Mouse (Mus musculus) heart, embryonic 13.5 days (tissue): ENCODE measurements around the gene Nwd2. TPM values are rescaled to one million over a fixed set of nuclear protein-coding genes. Genes with fewer than 3 reads are reported as not detected.

Experiments
- ATAC-seq: fragments of 200-750 bp; cut with Nextera tagmentation; 2 replicates; pipeline ENCODE4 v1.8.0; 2017; ENCODE audit warnings: moderate TSS enrichment; ENCODE audit not compliant: insufficient number of reproducible peaks, low FRiP score, low TSS enrichment; ENCODE audit errors: extremely low read depth
- H3K27ac ChIP-seq: fragments of 300-500 bp; sonication (generic); replicated peaks from 2 replicates; pipeline ENCODE4 v1.5.1; 2015; ENCODE audit warnings: moderate library complexity, mild to moderate bottlenecking, inconsistent platforms
- H3K27me3 ChIP-seq: fragments of 300-500 bp; sonication (generic); replicated peaks from 2 replicates; pipeline ENCODE4 v1.6.1; 2015; ENCODE audit warnings: mild to moderate bottlenecking, inconsistent platforms
- H3K36me3 ChIP-seq: fragments of 300-500 bp; sonication (generic); 2 replicates; pipeline ENCODE4 v1.6.1; 2015; ENCODE audit warnings: mild to moderate bottlenecking, inconsistent platforms
- H3K4me1 ChIP-seq: fragments of 300-500 bp; sonication (generic); 2 replicates; pipeline ENCODE4 v1.6.1; 2015; ENCODE audit warnings: inconsistent platforms
- H3K4me2 ChIP-seq: fragments of 300-500 bp; sonication (generic); 2 replicates; pipeline ENCODE4 v1.6.1; 2015; ENCODE audit warnings: inconsistent platforms, mild to moderate bottlenecking, moderate library complexity
- H3K4me3 ChIP-seq: fragments of 300-500 bp; sonication (generic); 2 replicates; pipeline ENCODE4 v1.5.1; 2015; ENCODE audit warnings: moderate library complexity, mild to moderate bottlenecking, inconsistent platforms
- H3K9ac ChIP-seq: fragments of 300-500 bp; sonication (generic); 2 replicates; pipeline ENCODE4 v1.6.1; 2015; ENCODE audit warnings: inconsistent platforms, mild to moderate bottlenecking, moderate library complexity
- H3K9me3 ChIP-seq: fragments of 300-500 bp; sonication (generic); 2 replicates; pipeline ENCODE4 v1.6.1; 2016; ENCODE audit warnings: inconsistent platforms
- whole genome bisulfite sequencing: fragments of 180-500 bp; shearing (Covaris S2); methylation state at CpG from one replicate; pipeline ENCODE4 v1.1.7; 2015; ENCODE audit warnings: mixed read lengths; 5-methylcytosine and 5-hydroxymethylcytosine counted together
- polyA plus RNA-seq: library from polyadenylated mRNA; unstranded; fragments of >200 nt; fragmentation: Nextera tagmentation; extraction: Ambion mirVana; gene quantifications from 2 replicates; pipeline ENCODE4 v1.2.1, GENCODE M21; 2015

Gene Nwd2
- polyA plus RNA-seq, 1 experiment from 2014 or later: 0.05 TPM

DNA sequence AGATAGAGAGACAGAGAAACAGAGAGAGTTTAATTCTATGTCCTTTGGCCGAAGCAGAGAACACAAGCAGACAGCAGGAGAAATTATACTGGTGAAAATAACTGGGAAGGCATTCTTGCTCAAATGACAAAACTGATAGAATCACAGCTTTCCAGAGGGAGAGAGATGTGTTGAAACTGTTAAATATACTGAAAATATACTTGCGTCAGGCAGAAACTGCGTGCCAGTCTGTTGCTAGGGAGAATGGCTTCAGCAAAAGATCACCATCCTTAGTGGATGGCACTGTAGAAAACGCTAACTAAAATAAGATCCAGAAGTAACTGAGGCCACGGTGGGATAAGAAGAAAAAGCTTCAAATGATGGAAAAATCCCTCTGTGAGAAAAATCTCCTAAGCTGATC lies 18.0 kb downstream of the Nwd2 start:
- H3K4me2 ChIP-seq: no peak overlapping the region
- no peak overlapping the region for H3K27ac ChIP-seq
- no peaks in the 10 kb centered on the region for H3K9me3 ChIP-seq
- H3K36me3 ChIP-seq: no peaks in the 10 kb centered on the region
- H3K9ac ChIP-seq: no peak overlapping the region
- no peaks in the 10 kb centered on the region for H3K4me1 ChIP-seq
- no peak for ATAC-seq
- H3K27me3 ChIP-seq: no peaks in the 10 kb centered on the region
- WGBS: 75% methylated on average over 5 of the region's 5 CpGs
- H3K4me3 ChIP-seq: no peak overlapping the region

DNA sequence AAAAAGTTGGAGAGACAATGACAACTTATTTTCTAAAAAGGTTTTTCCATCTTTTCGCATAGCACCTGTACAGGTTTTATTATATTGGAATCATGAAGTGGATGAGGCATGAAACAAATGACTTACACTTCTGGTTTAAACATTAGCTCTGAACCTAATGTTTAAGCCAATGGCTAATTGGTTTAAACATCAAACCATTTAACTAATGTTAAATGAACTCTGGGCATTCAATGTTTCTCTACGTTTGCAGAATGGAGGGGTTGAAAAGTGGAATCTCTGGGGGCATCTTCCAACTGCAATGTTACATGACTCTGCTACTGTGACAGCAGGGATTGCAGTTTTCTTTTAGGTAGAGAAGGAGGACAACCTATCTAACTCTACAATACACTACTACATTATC lies 27.0 kb downstream of the Nwd2 start:
- no peak overlapping the region for H3K4me3 ChIP-seq
- no peak overlapping the region for H3K4me2 ChIP-seq
- H3K4me1 ChIP-seq: no peaks in the 10 kb centered on the region
- H3K27me3 ChIP-seq: no peaks in the 10 kb centered on the region
- no peak overlapping the region for H3K27ac ChIP-seq
- 66% methylated on average over 2 of the region's 2 CpGs for WGBS
- no peak overlapping the region for H3K9ac ChIP-seq
- no peaks in the 10 kb centered on the region for H3K36me3 ChIP-seq
- H3K9me3 ChIP-seq: no peaks in the 10 kb centered on the region
- ATAC-seq: no peak

DNA sequence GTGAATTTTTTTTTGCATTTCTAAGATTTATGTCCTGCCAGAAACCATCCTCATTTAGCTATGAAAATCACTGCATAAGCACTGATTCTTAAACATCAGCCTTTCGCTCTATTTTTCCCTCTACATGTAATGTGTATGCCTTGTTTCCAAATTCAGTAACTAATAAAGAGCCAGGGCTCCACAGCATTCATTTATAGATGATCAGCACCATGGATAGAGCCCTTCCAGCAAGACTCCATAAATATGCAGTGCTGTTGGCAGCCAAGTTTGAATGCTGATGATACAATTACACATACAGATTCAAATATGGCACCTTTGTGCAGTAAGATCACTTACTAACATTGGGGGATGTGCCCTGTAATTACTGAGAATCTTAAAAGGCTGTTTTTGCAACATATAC lies 40.2 kb downstream of the Nwd2 start:
- Histone ChIP-seq H3K9me3 (no peaks in the 10 kb centered on the region), H3K4me2 (no peak overlapping the region), H3K27me3 (no peaks in the 10 kb centered on the region), H3K4me1 (no peaks in the 10 kb centered on the region), H3K9ac (no peak overlapping the region), H3K4me3 (no peak overlapping the region), H3K27ac (no peak overlapping the region), H3K36me3 (no peaks in the 10 kb centered on the region)
- no peak for ATAC-seq
- 70% methylated on average over 1 of the region's 1 CpGs for WGBS

DNA sequence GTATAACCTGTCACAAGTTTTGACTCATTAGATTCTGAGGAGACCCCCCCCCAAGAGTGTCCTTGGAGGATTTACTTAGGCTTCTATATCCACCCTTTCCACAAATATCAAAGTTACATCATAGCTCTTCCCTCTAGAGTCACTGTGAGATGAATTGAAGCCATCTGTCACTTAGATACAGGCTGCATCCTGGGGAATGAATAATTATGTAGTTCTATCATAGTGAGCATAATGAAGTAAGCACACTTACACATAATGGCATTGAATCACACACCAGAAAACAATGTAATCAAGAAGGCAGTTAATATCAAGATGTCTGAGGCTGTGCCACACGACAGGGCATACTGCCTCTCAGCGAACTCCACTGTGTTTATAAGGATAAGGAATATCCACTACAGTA lies 47.9 kb downstream of the Nwd2 start:
- Histone ChIP-seq H3K9me3 (no peaks in the 10 kb centered on the region), H3K4me3 (no peak overlapping the region), H3K36me3 (no peaks in the 10 kb centered on the region), H3K9ac (no peak overlapping the region), H3K27me3 (no peaks in the 10 kb centered on the region), H3K27ac (no peak overlapping the region), H3K4me2 (no peak overlapping the region), H3K4me1 (no peaks in the 10 kb centered on the region)
- no peak for ATAC-seq
- WGBS: 63% methylated on average over 2 of the region's 2 CpGs

DNA sequence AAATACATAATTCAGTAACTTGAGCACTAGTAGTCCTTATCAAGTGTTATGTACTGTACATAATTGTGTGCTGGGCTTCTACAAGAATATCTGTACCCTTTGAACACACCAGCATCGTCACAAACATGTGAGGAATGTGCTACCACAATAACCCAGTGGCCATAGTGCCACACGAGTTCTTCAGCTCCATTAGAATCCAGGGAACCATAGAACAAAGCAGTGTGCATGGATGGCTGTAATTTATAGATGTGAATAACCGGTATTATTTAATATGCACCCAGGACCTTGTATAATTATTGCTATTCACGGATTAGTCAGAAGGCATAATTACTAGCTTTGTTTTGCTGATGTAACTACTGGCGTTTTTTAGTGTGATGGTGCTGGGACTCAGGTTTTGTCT lies 48.3 kb downstream of the Nwd2 start:
- Histone ChIP-seq H3K27ac (no peak overlapping the region), H3K27me3 (no peaks in the 10 kb centered on the region), H3K4me1 (no peaks in the 10 kb centered on the region), H3K36me3 (no peaks in the 10 kb centered on the region), H3K4me3 (no peak overlapping the region), H3K9me3 (no peaks in the 10 kb centered on the region), H3K9ac (no peak overlapping the region), H3K4me2 (no peak overlapping the region)
- 62% methylated on average over 5 of the region's 5 CpGs for WGBS
- no peak for ATAC-seq

DNA sequence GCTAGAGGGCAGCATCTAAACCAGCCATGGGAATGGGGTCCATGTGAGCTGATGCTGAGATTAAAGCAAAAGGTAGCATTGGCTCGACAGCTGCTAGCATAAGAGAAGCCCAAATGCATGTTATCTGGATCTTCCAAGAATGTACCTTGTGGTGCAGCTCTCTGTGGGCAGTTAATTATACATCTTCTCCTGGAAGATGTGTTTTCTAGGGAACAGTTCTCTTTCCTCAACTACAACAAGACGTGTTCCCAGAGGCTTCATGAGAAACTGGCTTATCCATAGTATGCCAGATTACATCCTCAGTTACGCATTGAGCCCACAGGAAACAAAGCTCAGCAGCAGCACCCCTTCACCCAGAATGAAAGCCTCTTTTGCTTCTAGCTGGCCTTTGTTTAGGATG lies 80.1 kb downstream of the Nwd2 start:
- no peaks in the 10 kb centered on the region for H3K27me3 ChIP-seq
- H3K4me1 ChIP-seq: no peaks in the 10 kb centered on the region
- no peak for ATAC-seq
- H3K36me3 ChIP-seq: no peaks in the 10 kb centered on the region
- no peak overlapping the region for H3K4me3 ChIP-seq
- H3K4me2 ChIP-seq: no peak overlapping the region
- H3K9ac ChIP-seq: no peak overlapping the region
- WGBS: 58% methylated on average over 3 of the region's 3 CpGs
- no peaks in the 10 kb centered on the region for H3K9me3 ChIP-seq
- no peak overlapping the region for H3K27ac ChIP-seq

DNA sequence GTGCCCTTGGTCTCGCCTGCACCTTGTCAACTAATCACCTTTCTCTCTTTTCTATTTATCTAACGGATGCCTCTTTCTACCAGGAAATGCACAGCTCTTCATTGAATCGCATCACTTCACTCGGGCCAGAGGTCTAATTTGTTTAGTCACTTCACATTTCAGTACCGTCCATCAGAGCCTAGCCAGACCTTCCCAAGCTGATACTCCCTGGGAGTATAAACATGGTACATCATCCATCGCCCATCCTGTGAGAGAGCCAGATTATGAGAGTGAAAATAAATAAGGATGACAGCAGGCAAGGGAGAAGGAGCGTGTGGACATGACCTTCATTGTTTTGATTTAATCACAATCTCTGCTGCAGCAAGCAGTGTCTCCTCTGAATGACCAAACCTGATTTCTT lies 86.6 kb downstream of the Nwd2 start:
- no peak for ATAC-seq
- WGBS: 50% methylated on average over 7 of the region's 7 CpGs

DNA sequence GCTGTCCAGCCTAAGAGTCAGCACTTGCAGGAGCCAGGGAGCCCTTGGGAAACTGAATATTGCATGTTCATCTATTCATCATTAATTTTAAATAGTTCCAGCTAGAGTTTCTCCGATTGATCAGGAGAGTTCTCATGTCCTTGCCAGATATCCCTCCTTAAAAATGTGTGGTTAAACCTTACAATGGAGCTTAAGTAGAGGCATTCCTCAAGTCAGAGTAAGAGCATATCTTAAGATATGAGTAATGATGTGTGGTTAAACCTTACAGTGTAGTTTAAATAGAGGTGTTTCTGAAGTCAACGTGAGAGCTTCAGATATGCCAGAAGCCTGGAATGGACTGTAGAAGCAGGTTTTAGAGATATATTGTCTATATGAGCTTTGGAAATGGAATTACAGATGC lies 94.5 kb downstream of the Nwd2 start:
- WGBS: 68% methylated on average over 2 of the region's 2 CpGs
- H3K4me2 ChIP-seq: no peak overlapping the region
- H3K27me3 ChIP-seq: no peaks in the 10 kb centered on the region
- H3K4me3 ChIP-seq: no peak overlapping the region
- no peaks in the 10 kb centered on the region for H3K4me1 ChIP-seq
- no peak overlapping the region for H3K9ac ChIP-seq
- H3K9me3 ChIP-seq: no peaks in the 10 kb centered on the region
- no peak overlapping the region for H3K27ac ChIP-seq
- no peak for ATAC-seq
- no peaks in the 10 kb centered on the region for H3K36me3 ChIP-seq

More for the DNA sequence above, 86.6 kb downstream of the Nwd2 start:
- no peak overlapping the region for H3K27ac ChIP-seq
- H3K9me3 ChIP-seq: no peaks in the 10 kb centered on the region
- H3K9ac ChIP-seq: no peak overlapping the region
- H3K4me2 ChIP-seq: no peak overlapping the region
- no peak overlapping the region for H3K4me3 ChIP-seq
- H3K36me3 ChIP-seq: no peaks in the 10 kb centered on the region
- no peaks in the 10 kb centered on the region for H3K4me1 ChIP-seq
- H3K27me3 ChIP-seq: no peaks in the 10 kb centered on the region

DNA sequence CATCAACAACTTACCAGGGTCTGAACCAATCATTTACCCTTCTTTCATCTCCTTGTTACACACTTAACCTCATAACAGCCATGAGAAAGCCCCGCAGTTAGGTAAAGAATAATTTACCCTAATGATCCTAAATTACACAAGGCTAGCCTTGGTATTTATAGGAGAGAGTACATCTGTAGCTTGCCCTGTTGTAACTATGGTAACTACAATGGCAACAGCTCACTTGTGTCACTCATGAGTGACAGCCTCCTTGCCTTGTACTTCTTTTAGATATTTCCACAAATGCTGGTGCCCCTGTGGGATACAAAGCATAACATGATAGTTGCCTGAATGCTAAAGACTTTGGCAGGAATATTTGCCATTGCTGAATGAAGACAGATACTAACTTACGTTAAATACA lies 99.4 kb downstream of the Nwd2 start:
- Histone ChIP-seq H3K4me2 (no peak overlapping the region), H3K4me1 (no peaks in the 10 kb centered on the region), H3K4me3 (no peak overlapping the region), H3K9ac (no peak overlapping the region), H3K9me3 (no peaks in the 10 kb centered on the region), H3K36me3 (no peaks in the 10 kb centered on the region), H3K27ac (no peak overlapping the region), H3K27me3 (no peaks in the 10 kb centered on the region)
- WGBS: 74% methylated on average over 2 of the region's 2 CpGs
- no peak for ATAC-seq

DNA sequence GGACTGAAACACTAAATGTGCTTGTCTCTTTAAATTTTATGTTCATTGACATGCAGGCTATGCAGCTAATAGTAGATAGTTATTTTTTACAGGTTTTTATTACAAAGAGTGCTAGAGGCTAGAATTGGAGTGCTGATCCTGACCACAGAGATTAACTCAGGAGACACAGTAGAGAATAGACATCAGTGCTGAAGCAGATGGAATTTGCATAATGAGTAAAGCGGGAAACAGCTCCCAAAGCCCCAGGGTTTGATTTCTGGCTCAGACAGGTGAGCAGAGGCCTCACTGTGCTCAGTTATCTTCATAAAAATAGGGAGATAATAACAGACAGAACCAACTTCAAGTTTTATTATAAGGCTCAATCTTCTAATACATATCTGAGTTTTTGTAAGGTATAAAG lies 99.9 kb downstream of the Nwd2 start:
- 62% methylated on average over 1 of the region's 1 CpGs for WGBS

DNA sequence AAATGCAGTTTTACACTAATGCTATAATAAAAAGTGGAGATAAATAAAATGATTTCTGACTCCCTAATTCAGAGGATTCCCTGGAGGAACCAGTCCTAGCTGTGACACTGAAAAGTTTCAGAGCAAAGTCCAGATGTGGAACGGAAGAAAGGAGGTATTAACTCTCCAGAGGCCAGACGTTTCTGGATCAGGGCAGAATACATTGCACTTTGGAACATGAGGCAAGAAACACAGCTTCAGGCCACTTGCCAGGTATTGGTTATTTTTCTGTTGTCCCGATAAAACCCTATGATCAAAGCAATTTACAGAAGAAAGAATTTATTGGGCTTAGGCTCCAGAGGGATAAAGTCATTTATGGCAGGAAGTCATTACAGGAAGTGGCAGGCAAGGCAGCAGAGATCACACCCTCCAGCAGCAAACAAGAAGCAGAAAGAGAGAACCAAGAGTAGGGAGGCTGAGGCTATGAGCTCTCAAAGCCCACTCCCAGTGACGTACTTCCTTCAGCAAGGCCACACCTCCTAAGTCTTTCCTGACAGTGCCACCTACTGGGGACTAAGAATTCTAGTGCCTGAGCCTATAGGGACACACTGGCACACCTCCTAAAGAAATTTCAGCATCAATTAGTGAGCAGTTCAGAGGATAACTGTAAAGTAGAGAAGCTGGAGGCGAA lies 106.3 kb downstream of the Nwd2 start:
- no peak for ATAC-seq
- 62% methylated on average over 5 of the region's 5 CpGs for WGBS
- Histone ChIP-seq H3K27me3 (no peaks in the 10 kb centered on the region), H3K9ac (no peak overlapping the region), H3K4me2 (no peak overlapping the region), H3K4me1 (no peaks in the 10 kb centered on the region), H3K4me3 (no peak overlapping the region), H3K36me3 (no peaks in the 10 kb centered on the region), H3K27ac (no peak overlapping the region), H3K9me3 (no peaks in the 10 kb centered on the region)

More for the DNA sequence above, 99.9 kb downstream of the Nwd2 start:
- Histone ChIP-seq H3K27ac (no peak overlapping the region), H3K4me3 (no peak overlapping the region), H3K27me3 (no peaks in the 10 kb centered on the region), H3K36me3 (no peaks in the 10 kb centered on the region), H3K4me1 (no peaks in the 10 kb centered on the region), H3K9me3 (no peaks in the 10 kb centered on the region), H3K4me2 (no peak overlapping the region), H3K9ac (no peak overlapping the region)
- no peak for ATAC-seq

DNA sequence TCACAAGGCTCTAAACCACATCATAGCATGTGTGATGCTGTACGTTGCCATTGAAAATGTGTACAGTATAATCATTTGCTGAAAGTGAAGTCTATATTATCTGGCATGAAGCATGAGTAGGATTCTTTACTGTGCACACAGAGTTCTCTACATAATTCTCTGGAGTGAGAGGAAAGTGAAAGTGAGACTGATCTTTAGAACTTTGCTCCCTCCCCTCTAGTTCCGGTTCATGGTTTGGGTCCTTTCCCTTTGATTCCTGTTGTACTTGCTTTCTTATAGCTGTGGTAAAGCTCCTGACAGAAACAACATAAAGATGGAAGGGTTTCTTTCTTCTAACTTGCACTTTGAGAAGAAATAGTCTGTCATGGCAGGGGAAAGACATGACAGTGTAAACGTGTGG lies 107.0 kb downstream of the Nwd2 start:
- ATAC-seq: no peak
- Histone ChIP-seq H3K9me3 (no peaks in the 10 kb centered on the region), H3K27ac (no peak overlapping the region), H3K9ac (no peak overlapping the region), H3K36me3 (no peaks in the 10 kb centered on the region), H3K4me1 (no peaks in the 10 kb centered on the region), H3K4me3 (no peak overlapping the region), H3K4me2 (no peak overlapping the region), H3K27me3 (no peaks in the 10 kb centered on the region)
- WGBS: 69% methylated on average over 3 of the region's 3 CpGs
